Mouse (Mus musculus) limb, embryonic 12.5 days (tissue): Measurements from ENCODE around the gene Doxl2. TPM values are rescaled to one million over a fixed set of nuclear protein-coding genes. Genes with fewer than 3 reads are reported as not detected.

ENCODE experiments used
- ATAC-seq: fragments of 200-750 bp; cut with Nextera tagmentation; 2 replicates; pipeline ENCODE4 v1.8.0; 2017; ENCODE audit warnings: low read depth, moderate TSS enrichment; ENCODE audit not compliant: insufficient number of reproducible peaks, insufficient read depth, low FRiP score, low TSS enrichment
- H3K27ac ChIP-seq: fragments of 300-500 bp; sonication (generic); 2 replicates; pipeline ENCODE4 v1.5.1; 2016; ENCODE audit warnings: mild to moderate bottlenecking, moderate library complexity
- H3K27me3 ChIP-seq: fragments of 300-500 bp; sonication (generic); 2 replicates; pipeline ENCODE4 v1.6.1; 2016; ENCODE audit warnings: mild to moderate bottlenecking, moderate library complexity
- H3K36me3 ChIP-seq: fragments of 300-500 bp; sonication (generic); 2 replicates; pipeline ENCODE4 v1.6.1; 2016; ENCODE audit warnings: mild to moderate bottlenecking, moderate library complexity
- H3K4me1 ChIP-seq: fragments of 300-500 bp; sonication (generic); replicated peaks from 2 replicates; pipeline ENCODE4 v1.6.1; 2016
- H3K4me2 ChIP-seq: fragments of 300-500 bp; sonication (generic); 2 replicates; pipeline ENCODE4 v1.6.1; 2016; ENCODE audit warnings: mild to moderate bottlenecking, moderate library complexity
- H3K4me3 ChIP-seq: fragments of 300-500 bp; sonication (generic); replicated peaks from 2 replicates; pipeline ENCODE4 v1.5.1; 2016; ENCODE audit warnings: mild to moderate bottlenecking
- H3K9ac ChIP-seq: fragments of 300-500 bp; sonication (generic); replicated peaks from 2 replicates; pipeline ENCODE4 v1.6.1; 2016; ENCODE audit warnings: mild to moderate bottlenecking, moderate library complexity
- H3K9me3 ChIP-seq: fragments of 300-500 bp; sonication (generic); 2 replicates; pipeline ENCODE4 v1.6.1; 2016; ENCODE audit warnings: mild to moderate bottlenecking, moderate library complexity
- WGBS: fragments of 180-500 bp; shearing (Covaris S2); methylation state at CpG from one replicate; pipeline ENCODE4 v1.1.7; 2016; 5-methylcytosine and 5-hydroxymethylcytosine counted together
- polyA plus RNA-seq: library from polyadenylated mRNA; unstranded; fragments of >200 nt; fragmentation: Nextera tagmentation; extraction: Ambion mirVana; gene quantifications from 2 replicates; pipeline ENCODE4 v1.2.1, GENCODE M21; 2016

The Doxl2 gene
- polyA plus RNA-seq, 1 experiment from 2014 or later, result not detected

DNA sequence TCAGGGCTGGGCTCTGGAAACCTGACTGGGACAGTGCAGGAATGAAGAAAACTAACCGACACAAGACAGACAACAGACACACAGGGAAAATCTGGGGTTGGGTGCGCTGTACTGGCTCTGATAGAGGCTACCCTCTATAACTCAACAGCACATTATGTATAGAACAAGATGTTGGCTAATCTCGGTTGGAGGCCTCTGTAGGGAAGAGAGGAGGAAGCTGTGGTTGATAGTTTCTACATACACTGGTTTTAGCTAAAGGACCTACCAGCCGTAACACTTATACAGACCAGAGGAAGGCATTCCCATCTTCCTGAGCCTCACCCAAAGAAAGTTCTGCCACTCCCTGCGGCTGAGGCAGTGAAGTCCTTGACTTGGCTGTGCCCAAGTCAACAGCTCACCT is 51.7 kb downstream of the Doxl2 start:
- no peak overlapping the region for H3K9ac ChIP-seq
- no peak overlapping the region for H3K27ac ChIP-seq
- WGBS, result 90% methylated on average over 5 of the region's 5 CpGs
- no peak overlapping the region for H3K4me2 ChIP-seq
- no peak for ATAC-seq
- no peaks in the 10 kb centered on the region for H3K4me1 ChIP-seq
- H3K27me3 ChIP-seq, result no peaks in the 10 kb centered on the region; the same call in 1 of the 2 replicates
- H3K4me3 ChIP-seq, result no peak overlapping the region
- no peaks in the 10 kb centered on the region for H3K36me3 ChIP-seq
- no peaks in the 10 kb centered on the region for H3K9me3 ChIP-seq

DNA sequence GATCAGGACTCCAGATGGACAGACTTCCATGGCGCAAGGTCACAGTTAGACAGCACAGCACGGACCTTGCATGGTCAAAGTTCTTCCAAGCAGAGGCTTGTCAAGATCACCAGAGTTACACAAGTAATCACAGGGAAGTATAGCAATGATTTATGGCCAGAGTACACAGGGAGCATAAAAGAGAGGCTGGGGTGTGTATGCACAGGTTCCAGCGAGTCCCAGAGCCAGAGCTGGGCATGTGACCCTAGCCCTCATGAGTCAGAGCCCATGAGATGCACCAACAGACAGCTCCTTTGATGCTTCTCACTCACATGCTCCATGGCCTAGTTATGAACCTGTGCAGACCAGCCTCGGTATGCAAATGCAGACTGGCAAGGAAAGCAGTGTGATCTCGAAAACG is 53.3 kb downstream of the Doxl2 start:
- WGBS, result 78% methylated on average over 6 of the region's 6 CpGs
- H3K27ac ChIP-seq, result no peak overlapping the region

More for the DNA sequence above, 53.3 kb downstream of the Doxl2 start:
- Histone ChIP-seq H3K4me3 (no peak overlapping the region), H3K4me2 (no peak overlapping the region), H3K4me1 (no peaks in the 10 kb centered on the region), H3K9me3 (no peaks in the 10 kb centered on the region), H3K9ac (no peak overlapping the region), H3K27me3 (no peaks in the 10 kb centered on the region; the same call in 1 of the 2 replicates), H3K36me3 (no peaks in the 10 kb centered on the region)
- ATAC-seq, result no peak

Other genes starting within 250 kb of the Doxl2 start
- 7.6 and 7.9 TPM in 2 replicates for gene Gimap1, start 235.9 kb upstream of the Doxl2 start, polyA plus RNA-seq
- 1.4 and 1.6 TPM in 2 replicates for gene Gimap5, start 228.8 kb upstream of the Doxl2 start, polyA plus RNA-seq
- not detected in 2 replicates for gene Gimap3, start 204.1 kb upstream of the Doxl2 start, polyA plus RNA-seq
- gene Tmem176a, start 134.0 kb upstream of the Doxl2 start, polyA plus RNA-seq, result 37.4 and 38.9 TPM in 2 replicates
- gene Tmem176b, start 133.5 kb upstream of the Doxl2 start, polyA plus RNA-seq, result 120 and 128 TPM in 2 replicates
- gene Aoc1, start 102.1 kb upstream of the Doxl2 start, polyA plus RNA-seq, result not detected in 2 replicates
- not detected in 2 replicates for gene 1600015I10Rik, start 45.1 kb upstream of the Doxl2 start, polyA plus RNA-seq
- gene Svs1, start 11.9 kb downstream of the Doxl2 start, polyA plus RNA-seq, result not detected in 2 replicates
- 0.54 and 0.59 TPM in 2 replicates for gene Gpnmb, start 61.6 kb downstream of the Doxl2 start, polyA plus RNA-seq
- gene Malsu1, start 98.8 kb downstream of the Doxl2 start, polyA plus RNA-seq, result 69.5 and 80.9 TPM in 2 replicates
- gene Igf2bp3, start 240.0 kb downstream of the Doxl2 start, polyA plus RNA-seq, result 114 and 122 TPM in 2 replicates